Mouse (Mus musculus): Measurements from ENCODE around the gene Dynlt3.

GRCm38 (mm10) chrX:9695997-9696396, 33.2 kb upstream of the Dynlt3 start:
- TF ChIP-seq POLR2A (IDR thresholded peaks at IDR 0.05; ENCODE audit: low read depth, low read length) (no peak), CTCF (IDR thresholded peaks at IDR 0.05; ENCODE audit: extremely low read depth, insufficient read length, insufficient replicate concordance, low read depth, low read length) (no peak)

Data from small intestine, adult 2 months (tissue).